Mouse (Mus musculus) intestine, embryonic 16.5 days (tissue): ENCODE data around the gene Shkbp1. TPM values are rescaled to one million over a fixed set of nuclear protein-coding genes. Genes with fewer than 3 reads are reported as not detected.
A peak's percentile ranks its signal among the peaks of the same experiment; 100 is the strongest.

Experiments used
- ATAC-seq: fragments of 200-750 bp; cut with Nextera tagmentation; 2 replicates; pipeline ENCODE4 v1.8.0; 2017; ENCODE audit warnings: moderate TSS enrichment, moderate library complexity
- H3K27ac ChIP-seq: fragments of 300-500 bp; sonication (generic); 2 replicates; pipeline ENCODE4 v1.5.1; 2014; ENCODE audit warnings: mild to moderate bottlenecking, low read length
- H3K27me3 ChIP-seq: fragments of 300-500 bp; sonication (generic); replicated peaks from 2 replicates; pipeline ENCODE4 v1.6.1; 2014; ENCODE audit warnings: low read length, control low read depth, mixed read lengths; ENCODE audit not compliant: control insufficient read depth, insufficient read depth
- H3K36me3 ChIP-seq: fragments of 300-500 bp; sonication (generic); 2 replicates; pipeline ENCODE4 v1.6.1; 2014; ENCODE audit warnings: low read length, control low read depth; ENCODE audit not compliant: control insufficient read depth, insufficient read depth
- H3K4me1 ChIP-seq: fragments of 300-500 bp; sonication (generic); 2 replicates; pipeline ENCODE4 v1.6.1; 2014; ENCODE audit warnings: low read length, control low read depth, mixed read lengths; ENCODE audit not compliant: control insufficient read depth, insufficient read depth
- H3K4me2 ChIP-seq: fragments of 300-500 bp; sonication (generic); 2 replicates; pipeline ENCODE4 v1.6.1; 2014; ENCODE audit warnings: low read depth, low read length, control low read depth
- H3K4me3 ChIP-seq: fragments of 300-500 bp; sonication (generic); 2 replicates; pipeline ENCODE4 v1.5.1; 2014; ENCODE audit warnings: mild to moderate bottlenecking, low read length
- H3K9ac ChIP-seq: fragments of 300-500 bp; sonication (generic); 2 replicates; pipeline ENCODE4 v1.6.1; 2014; ENCODE audit warnings: low read depth, low read length
- H3K9me3 ChIP-seq: fragments of 300-500 bp; sonication (generic); 2 replicates; pipeline ENCODE4 v1.6.1; 2016; ENCODE audit warnings: low read length, control low read depth; ENCODE audit not compliant: control insufficient read depth
- WGBS: fragments of 180-500 bp; shearing (Covaris S2); extraction: QIAGEN DNeasy Blood & Tissue Kit; methylation state at CpG from one replicate; pipeline ENCODE4 v1.1.7; 2014; 5-methylcytosine and 5-hydroxymethylcytosine counted together
- polyA plus RNA-seq: library from polyadenylated mRNA; unstranded; fragments of >200 nt; fragmentation: Nextera tagmentation; extraction: Ambion mirVana; gene quantifications from 2 replicates; pipeline ENCODE4 v1.2.1, GENCODE M21; 2015

Gene Shkbp1
- polyA plus RNA-seq, 1 experiment from 2014 or later, result 37.8 TPM

- WGBS, result 73% methylated on average over 4 of the region's 4 CpGs
- ATAC-seq, result no peak
- Histone ChIP-seq H3K4me2 (no peak overlapping the region), H3K27ac (no peak overlapping the region), H3K4me3 (no peak overlapping the region), H3K27me3 (peaks cover 23% of the 10 kb centered on the region), H3K9ac (no peak overlapping the region), H3K36me3 (0 out of 2 replicates have a peak, but pooled peaks cover 3% of the 10 kb centered on the region), H3K9me3 (no peaks in the 10 kb centered on the region), H3K4me1 (peaks cover 22% of the 10 kb centered on the region)
Measured at GRCm38 (mm10) chr7:27339114-27339513, 16.7 kb downstream of the Shkbp1 start.

GRCm38 (mm10) chr7:27337175-27337853 is 18.5 kb downstream of the Shkbp1 start, which contains the start of gene Ltbp4:
TSS of gene Ltbp4 (minus strand) at chr7:27337692.
- peak; percentile 60 for ATAC-seq
- no peak within 1 kb of the TSS for H3K27ac ChIP-seq
- H3K4me1 ChIP-seq, result peaks cover 35% of the 10 kb centered on the region
- no peaks in the 10 kb centered on the region for H3K9me3 ChIP-seq
- peak within 1 kb of the TSS; percentile 39 for H3K4me3 ChIP-seq
- WGBS, result 1% methylated on average over 36 of the region's 36 CpGs
- peaks cover 37% of the 10 kb centered on the region for H3K27me3 ChIP-seq
- H3K9ac ChIP-seq, result peak within 1 kb of the TSS; percentile 41
- 0 out of 2 replicates have a peak, but pooled peaks cover 2% of the 10 kb centered on the region for H3K36me3 ChIP-seq
- H3K4me2 ChIP-seq, result peak within 1 kb of the TSS; percentile 65

DNA sequence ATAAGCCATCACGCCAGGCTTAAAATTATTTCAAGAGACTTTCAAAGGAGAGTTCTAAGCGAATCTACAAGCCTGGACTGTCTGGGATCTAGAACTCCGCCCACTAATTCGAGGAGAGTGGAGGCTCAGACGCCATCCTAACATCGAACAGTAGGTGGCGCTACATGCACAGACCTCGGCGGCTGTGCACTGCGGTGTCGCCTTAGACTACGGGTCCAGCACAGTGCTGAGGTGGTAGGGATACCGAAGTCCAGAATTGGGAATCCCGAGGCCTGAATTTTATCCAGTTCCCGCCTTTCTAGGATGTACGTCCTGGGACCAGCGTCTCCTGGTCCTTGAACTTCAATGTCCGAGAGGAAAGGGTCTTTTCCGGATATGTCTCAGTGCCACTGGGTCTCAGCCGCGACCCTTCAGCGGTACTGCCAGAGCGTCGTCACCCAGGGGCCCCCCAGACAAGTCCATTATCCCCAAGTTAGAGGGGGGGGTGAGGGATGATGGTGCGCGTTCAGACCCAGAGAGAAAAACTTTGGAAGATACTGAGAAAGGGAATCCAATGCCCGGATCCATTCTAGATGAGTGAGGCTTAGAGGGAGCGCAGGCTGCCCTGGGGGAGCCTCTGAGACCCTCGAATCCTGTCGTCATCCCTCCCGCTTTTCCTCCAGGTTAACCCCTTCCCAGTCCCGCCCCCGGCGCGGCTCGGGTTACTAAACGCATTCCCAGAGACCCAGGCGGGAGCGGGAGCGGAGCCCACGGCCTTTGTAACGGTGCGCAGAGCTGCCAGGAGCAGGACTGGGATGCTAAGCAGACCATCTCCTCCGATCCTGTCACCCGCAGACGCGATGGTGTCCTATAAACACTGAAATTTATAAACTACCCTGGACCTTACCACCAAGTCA is 19.6 kb downstream of the Shkbp1 start:
- under 1% methylated on average over 47 of the region's 47 CpGs for WGBS
- H3K4me1 ChIP-seq, result peaks cover 36% of the 10 kb centered on the region
- peak overlapping the region; percentile 65 for H3K4me2 ChIP-seq
- no peak overlapping the region for H3K27ac ChIP-seq
- peak overlapping the region; percentile 36 for H3K9ac ChIP-seq
- no peaks in the 10 kb centered on the region for H3K9me3 ChIP-seq
- peak; percentile 74 for ATAC-seq
- peak overlapping the region; percentile 39 for H3K4me3 ChIP-seq
- H3K27me3 ChIP-seq, result peaks cover 40% of the 10 kb centered on the region
- no peaks in the 10 kb centered on the region for H3K36me3 ChIP-seq

- Histone ChIP-seq H3K9ac (0 out of 2 replicates have a peak overlapping the region, but pooled peaks have one; percentile 85), H3K36me3 (no peaks in the 10 kb centered on the region), H3K9me3 (no peaks in the 10 kb centered on the region), H3K27me3 (peaks cover 42% of the 10 kb centered on the region), H3K4me2 (peak overlapping the region; percentile 88; the same call in 1 of the 2 replicates), H3K4me3 (no peak overlapping the region), H3K27ac (peak overlapping the region; percentile 54; the same call in 1 of the 2 replicates), H3K4me1 (peaks cover 45% of the 10 kb centered on the region)
- WGBS, result 46% methylated on average over 15 of the region's 15 CpGs
- no peak for ATAC-seq
Measured at GRCm38 (mm10) chr7:27335011-27335720, 20.7 kb downstream of the Shkbp1 start.

DNA sequence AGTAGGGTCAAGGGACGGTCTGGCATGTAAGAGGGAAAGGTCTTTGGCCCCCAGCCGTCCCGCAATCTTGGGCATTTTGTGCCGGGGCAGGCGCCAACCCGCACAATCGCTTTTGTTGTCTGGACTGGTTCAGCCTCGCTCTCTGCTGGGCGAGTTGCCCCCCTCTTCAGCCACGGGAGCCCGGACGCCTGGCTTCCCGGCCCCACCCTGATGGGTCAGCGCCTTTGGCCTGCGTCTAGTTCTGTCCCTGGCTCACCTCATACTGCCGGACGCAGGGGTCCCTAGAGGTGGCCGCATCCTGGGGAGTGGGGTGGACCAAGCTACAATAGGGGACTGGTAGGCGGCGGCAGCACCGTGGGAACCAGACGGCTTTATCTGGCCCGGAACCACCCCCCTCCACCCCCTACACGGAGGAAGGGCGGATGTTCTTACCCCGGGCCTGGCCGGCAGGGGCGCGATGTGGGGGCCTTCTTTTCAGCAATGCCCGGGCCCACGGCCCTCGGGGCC is 21.4 kb downstream of the Shkbp1 start:
- Histone ChIP-seq H3K4me2 (peak overlapping the region; percentile 88), H3K27me3 (peaks cover 42% of the 10 kb centered on the region), H3K9me3 (no peaks in the 10 kb centered on the region), H3K4me3 (peak overlapping the region; percentile 68), H3K27ac (peak overlapping the region; percentile 54), H3K9ac (peak overlapping the region; percentile 85; the same call in 1 of the 2 replicates), H3K4me1 (peaks cover 52% of the 10 kb centered on the region), H3K36me3 (no peaks in the 10 kb centered on the region)
- ATAC-seq, result no peak
- WGBS, result 7% methylated on average over 32 of the region's 32 CpGs

DNA sequence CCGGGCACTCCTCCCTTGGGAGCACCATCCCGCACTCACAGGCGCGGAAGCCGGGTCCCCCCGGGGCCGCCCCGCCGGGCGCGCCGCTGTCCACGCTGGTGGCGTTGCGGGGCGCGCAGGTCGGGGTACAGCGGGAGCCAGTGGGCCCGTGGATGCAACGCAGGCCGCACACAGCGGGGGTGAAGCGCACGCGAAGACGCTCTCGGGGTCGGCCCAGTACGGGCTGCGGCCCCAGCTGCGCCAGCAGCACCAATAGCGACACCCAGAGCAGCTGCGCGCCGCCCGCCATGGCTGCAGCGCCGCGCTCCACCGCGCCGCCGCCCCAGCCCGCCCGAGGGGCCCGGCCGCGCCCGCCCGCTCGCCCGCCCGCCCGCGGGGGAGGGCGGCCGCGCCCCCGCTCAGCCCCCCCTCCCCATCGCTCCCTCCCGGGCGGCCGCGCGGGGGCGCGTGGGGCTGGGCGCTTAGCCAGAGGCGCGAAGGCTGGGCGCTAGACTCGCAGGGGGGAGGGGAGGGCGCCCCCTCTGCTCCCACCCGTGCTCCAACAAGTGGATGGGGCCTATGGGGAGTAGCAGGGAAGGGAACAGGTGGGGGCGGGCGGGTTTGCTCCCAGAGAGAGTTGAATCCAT is 22.4 kb downstream of the Shkbp1 start:
- H3K27me3 ChIP-seq, result peaks cover 42% of the 10 kb centered on the region
- H3K9me3 ChIP-seq, result no peaks in the 10 kb centered on the region
- peak overlapping the region; percentile 88 for H3K4me2 ChIP-seq
- no peak for ATAC-seq
- peak overlapping the region; percentile 85 for H3K9ac ChIP-seq
- peak overlapping the region; percentile 68 for H3K4me3 ChIP-seq
- peak overlapping the region; percentile 90 for H3K27ac ChIP-seq
- peaks cover 56% of the 10 kb centered on the region for H3K4me1 ChIP-seq
- WGBS, result under 1% methylated on average over 48 of the region's 77 CpGs
- H3K36me3 ChIP-seq, result no peaks in the 10 kb centered on the region

DNA sequence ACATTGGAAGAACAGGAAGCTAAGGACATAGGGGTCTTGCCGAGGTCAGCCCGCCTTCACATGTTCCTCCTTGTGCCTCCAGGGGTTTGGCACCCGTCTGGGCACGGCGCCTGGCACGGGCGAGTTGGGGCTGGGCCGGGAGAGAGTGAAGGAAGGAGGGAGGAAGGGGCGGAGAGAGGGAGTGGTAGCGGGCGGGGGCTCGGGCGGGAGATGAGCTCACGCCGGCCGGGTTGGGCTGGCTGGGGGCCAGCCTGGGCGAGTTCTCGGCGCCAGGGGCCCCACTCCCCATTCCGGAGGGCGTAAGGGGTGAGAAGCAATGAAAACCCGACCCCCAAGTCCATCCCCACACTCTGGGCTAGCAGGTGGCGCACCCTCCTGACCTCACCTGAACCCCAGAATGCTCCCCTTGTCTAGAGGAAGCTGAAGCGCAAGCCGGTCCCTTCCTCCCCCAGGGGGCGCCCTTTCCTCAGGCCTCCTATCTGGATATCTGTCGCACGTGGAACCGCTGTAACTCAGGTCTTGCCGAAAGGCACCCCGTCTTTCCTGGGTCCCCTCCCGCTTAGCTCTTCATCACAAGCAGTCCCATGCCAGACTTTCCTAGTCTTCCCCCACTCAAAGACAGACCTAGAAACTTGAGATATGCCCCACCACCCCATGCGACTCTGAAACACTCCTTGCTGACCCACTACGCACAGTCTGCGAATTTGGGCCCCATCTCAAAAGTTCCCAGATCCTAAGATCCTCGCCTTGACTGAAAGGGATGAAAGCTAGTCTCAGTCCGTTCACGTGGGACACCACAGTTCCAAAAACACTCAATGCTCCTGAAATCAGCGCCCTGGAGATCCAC is 23.2 kb downstream of the Shkbp1 start:
- under 1% methylated on average over 38 of the region's 39 CpGs for WGBS
- H3K9ac ChIP-seq, result peak overlapping the region; percentile 85
- H3K4me3 ChIP-seq, result peak overlapping the region; percentile 68
- peak; percentile 14; the same call in 1 of the 2 replicates for ATAC-seq
- peak overlapping the region; percentile 88 for H3K4me2 ChIP-seq
- H3K27me3 ChIP-seq, result peaks cover 42% of the 10 kb centered on the region
- H3K9me3 ChIP-seq, result no peaks in the 10 kb centered on the region
- H3K27ac ChIP-seq, result peak overlapping the region; percentile 90
- peaks cover 54% of the 10 kb centered on the region for H3K4me1 ChIP-seq
- H3K36me3 ChIP-seq, result no peaks in the 10 kb centered on the region

DNA sequence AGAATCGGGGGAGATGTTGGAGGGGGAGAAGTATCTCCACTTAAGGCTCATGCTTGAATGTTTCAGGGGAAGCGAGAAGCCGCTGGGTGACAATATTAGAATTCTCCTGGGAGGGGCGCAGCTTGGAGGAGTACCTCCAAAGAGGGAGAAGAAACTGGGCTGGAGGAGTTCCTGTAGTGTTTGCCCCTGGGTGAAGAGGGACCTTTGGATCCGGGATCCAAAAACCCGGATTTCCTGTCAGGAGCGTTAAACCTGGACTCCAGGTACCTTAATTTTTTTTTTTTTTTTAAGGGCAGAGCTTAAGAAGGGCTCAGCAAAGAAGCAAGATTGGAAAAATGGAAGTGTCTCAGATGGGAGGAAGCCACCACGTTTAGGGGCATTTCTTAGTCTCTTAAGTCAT is 24.0 kb downstream of the Shkbp1 start:
- H3K27me3 ChIP-seq, result peaks cover 42% of the 10 kb centered on the region
- H3K36me3 ChIP-seq, result no peaks in the 10 kb centered on the region
- H3K4me2 ChIP-seq, result peak overlapping the region; percentile 88
- H3K9ac ChIP-seq, result peak overlapping the region; percentile 85
- H3K27ac ChIP-seq, result peak overlapping the region; percentile 90
- peak overlapping the region; percentile 68 for H3K4me3 ChIP-seq
- no peaks in the 10 kb centered on the region for H3K9me3 ChIP-seq
- ATAC-seq, result no peak
- peaks cover 47% of the 10 kb centered on the region for H3K4me1 ChIP-seq
- 7% methylated on average over 8 of the region's 8 CpGs for WGBS
